Mouse (Mus musculus) embryonic facial prominence, embryonic 11.5 days (tissue): ENCODE data around the gene Tmem132b. TPM values are rescaled to one million over a fixed set of nuclear protein-coding genes. Genes with fewer than 3 reads are reported as not detected.

ENCODE experiments used
- ATAC-seq: fragments of 200-750 bp; cut with Nextera tagmentation; replicated peaks from 2 replicates; pipeline ENCODE4 v1.8.0; 2017; ENCODE audit warnings: low read depth; ENCODE audit not compliant: insufficient number of reproducible peaks, low FRiP score, low TSS enrichment
- DNase-seq: peaks from one replicate; pipeline ENCODE4 v3.0.0-alpha.2; 2015; ENCODE audit warnings: low spot score
- H3K27ac ChIP-seq: fragments of 300-500 bp; sonication (generic); replicated peaks from 2 replicates; pipeline ENCODE4 v1.5.1; 2014; ENCODE audit warnings: mild to moderate bottlenecking, low read depth, low read length, control low read depth
- H3K27me3 ChIP-seq: fragments of 300-500 bp; sonication (generic); 2 replicates; pipeline ENCODE4 v1.6.1; 2014; ENCODE audit warnings: mild to moderate bottlenecking, low read length, moderate library complexity, mixed read lengths; ENCODE audit not compliant: control insufficient read depth, insufficient read depth
- H3K36me3 ChIP-seq: fragments of 300-500 bp; sonication (generic); replicated peaks from 2 replicates; pipeline ENCODE4 v1.6.1; 2014; ENCODE audit warnings: low read depth, mild to moderate bottlenecking, low read length, moderate library complexity, mixed read lengths; ENCODE audit not compliant: control insufficient read depth, insufficient read depth
- H3K4me1 ChIP-seq: fragments of 300-500 bp; sonication (generic); 2 replicates; pipeline ENCODE4 v1.6.1; 2014; ENCODE audit warnings: low read length, mixed read lengths; ENCODE audit not compliant: control insufficient read depth, insufficient read depth
- H3K4me2 ChIP-seq: fragments of 300-500 bp; sonication (generic); 2 replicates; pipeline ENCODE4 v1.6.1; 2014; ENCODE audit warnings: low read depth, mild to moderate bottlenecking, control low read depth, low read length, moderate library complexity
- H3K4me3 ChIP-seq: fragments of 300-500 bp; sonication (generic); 2 replicates; pipeline ENCODE4 v1.5.1; 2014; ENCODE audit warnings: low read depth, low read length, control low read depth
- H3K9ac ChIP-seq: fragments of 300-500 bp; sonication (generic); replicated peaks from 2 replicates; pipeline ENCODE4 v1.6.1; 2014; ENCODE audit warnings: mild to moderate bottlenecking, control low read depth, low read length
- H3K9me3 ChIP-seq: fragments of 300-500 bp; sonication (generic); replicated peaks from 2 replicates; pipeline ENCODE4 v1.6.1; 2016; ENCODE audit warnings: mild to moderate bottlenecking, low read length, inconsistent platforms, mixed read lengths; ENCODE audit not compliant: control insufficient read depth
- WGBS: fragments of 180-500 bp; shearing (Covaris S2); extraction: QIAGEN DNeasy Blood & Tissue Kit; methylation state at CpG from one replicate; pipeline ENCODE4 v1.1.7; 2014; 5-methylcytosine and 5-hydroxymethylcytosine counted together
- polyA plus RNA-seq: library from polyadenylated mRNA; unstranded; fragments of >200 nt; fragmentation: Nextera tagmentation; extraction: Ambion mirVana; gene quantifications from 2 replicates; pipeline ENCODE4 v1.2.1, GENCODE M21; 2014

Gene Tmem132b
- polyA plus RNA-seq, 1 experiment from 2014 or later, result 0.13 TPM

DNA sequence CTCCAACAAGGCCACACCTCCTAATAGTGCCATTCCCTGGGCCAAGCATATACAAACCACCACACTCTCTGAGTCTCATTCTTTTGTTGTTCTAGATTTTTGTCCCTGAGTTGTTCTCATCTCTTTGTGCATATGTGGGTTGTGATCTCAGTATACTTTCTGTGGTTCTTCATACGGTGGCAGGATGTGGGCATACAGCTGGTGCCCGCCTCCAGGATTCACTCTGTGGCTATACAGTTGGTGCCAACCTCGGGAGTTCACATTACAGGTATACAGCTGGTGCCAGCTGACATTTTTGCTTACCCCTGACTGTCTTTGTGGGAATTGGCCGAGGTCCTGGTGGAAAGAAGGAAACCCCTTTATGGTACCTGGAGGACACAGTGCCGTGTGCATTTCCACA is 53.6 kb downstream of the Tmem132b start:
- H3K9ac ChIP-seq, result no peak overlapping the region
- H3K36me3 ChIP-seq, result no peaks in the 10 kb centered on the region
- 88% methylated on average over 5 of the region's 5 CpGs for WGBS
- no peak overlapping the region for H3K4me2 ChIP-seq
- no peak overlapping the region for H3K4me3 ChIP-seq
- no peaks in the 10 kb centered on the region for H3K27me3 ChIP-seq
- no peak for ATAC-seq
- DNase-seq, result no peak
- H3K4me1 ChIP-seq, result peaks cover 2% of the 10 kb centered on the region
- H3K27ac ChIP-seq, result no peak overlapping the region
- no peaks in the 10 kb centered on the region for H3K9me3 ChIP-seq

DNA sequence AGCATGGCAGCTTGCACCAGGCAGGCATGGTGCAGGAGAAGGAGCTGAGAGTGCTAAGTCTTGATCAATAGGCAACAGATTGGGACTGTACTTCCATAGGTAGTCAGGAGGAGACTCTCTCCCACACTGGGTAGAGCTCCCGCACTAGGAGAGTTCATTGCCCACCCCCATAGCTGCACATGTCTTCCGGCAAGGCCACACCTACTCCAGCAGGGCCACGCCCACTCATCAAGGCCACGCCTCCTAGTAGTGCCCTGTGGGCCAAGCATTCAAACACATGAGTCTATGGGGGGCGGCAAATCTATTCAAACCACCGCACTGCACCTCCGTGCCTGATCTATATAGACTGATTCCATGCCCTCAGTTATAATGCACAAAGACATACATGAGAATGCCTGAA is 56.6 kb downstream of the Tmem132b start:
- Histone ChIP-seq H3K4me2 (no peak overlapping the region), H3K36me3 (no peaks in the 10 kb centered on the region), H3K27me3 (no peaks in the 10 kb centered on the region), H3K4me1 (peaks cover 2% of the 10 kb centered on the region), H3K4me3 (no peak overlapping the region), H3K9ac (no peak overlapping the region), H3K27ac (no peak overlapping the region), H3K9me3 (no peaks in the 10 kb centered on the region)
- ATAC-seq (no peak), DNase-seq (no peak)
- WGBS, result 65% methylated on average over 7 of the region's 7 CpGs

- peaks cover 2% of the 10 kb centered on the region for H3K4me1 ChIP-seq
- no peaks in the 10 kb centered on the region for H3K27me3 ChIP-seq
- peak; percentile 71 for ATAC-seq
- peak overlapping the region; percentile 35 for H3K4me3 ChIP-seq
- H3K9ac ChIP-seq, result peak overlapping the region; percentile 51; the same call in 1 of the 2 replicates
- no peaks in the 10 kb centered on the region for H3K36me3 ChIP-seq
- no peaks in the 10 kb centered on the region for H3K9me3 ChIP-seq
- no peak overlapping the region for H3K27ac ChIP-seq
- WGBS, result 5% methylated on average over 18 of the region's 18 CpGs
- H3K4me2 ChIP-seq, result peak overlapping the region; percentile 67
- DNase-seq, result peak; percentile 69
Observed at GRCm38 (mm10) chr5:125588876-125589667, 57.5 kb downstream of the Tmem132b start.

DNA sequence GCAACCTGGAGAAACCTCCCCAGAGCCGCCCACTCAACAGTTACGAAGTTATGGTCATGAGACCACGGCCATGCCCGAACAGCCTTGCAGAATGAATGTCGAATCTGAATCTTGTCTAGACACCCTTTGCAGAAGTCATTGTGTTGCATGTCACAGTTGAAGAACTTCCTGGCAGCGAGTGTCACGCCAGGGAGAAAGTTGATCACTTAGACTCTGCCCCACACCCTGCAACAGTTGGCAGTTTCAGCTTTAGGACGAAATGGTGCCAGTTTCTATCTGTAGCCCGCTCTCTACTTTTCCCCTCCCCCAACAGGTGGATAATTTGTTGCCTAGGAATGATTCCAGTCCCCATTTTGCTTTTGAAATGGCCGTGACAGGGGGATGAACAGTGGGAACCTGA is 66.5 kb downstream of the Tmem132b start:
- Histone ChIP-seq H3K27me3 (no peaks in the 10 kb centered on the region), H3K4me3 (no peak overlapping the region), H3K9me3 (no peaks in the 10 kb centered on the region), H3K4me1 (no peaks in the 10 kb centered on the region), H3K9ac (no peak overlapping the region), H3K4me2 (no peak overlapping the region), H3K27ac (no peak overlapping the region), H3K36me3 (no peaks in the 10 kb centered on the region)
- WGBS, result 85% methylated on average over 10 of the region's 10 CpGs
- ATAC-seq, result no peak
- DNase-seq, result no peak

DNA sequence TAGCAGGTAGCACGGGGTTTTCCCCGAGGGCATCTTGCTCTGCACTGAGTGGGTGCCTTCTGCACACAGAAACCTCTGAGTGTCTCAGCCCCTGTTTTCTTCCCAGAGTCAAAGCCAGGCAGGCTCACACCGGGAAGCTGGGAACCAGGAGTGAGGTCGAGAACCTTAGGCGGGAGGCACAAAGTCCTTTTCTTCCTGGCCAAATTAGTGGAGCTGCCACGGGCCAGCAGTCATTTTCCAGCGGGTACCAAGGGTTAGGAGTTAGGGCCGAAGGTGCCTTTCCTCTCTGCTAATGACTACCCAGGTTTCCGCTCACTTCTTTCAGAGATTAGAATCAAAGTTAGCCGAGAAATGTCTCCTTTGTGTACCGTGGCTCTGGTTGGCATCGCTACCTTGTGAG is 75.6 kb downstream of the Tmem132b start:
- DNase-seq, result no peak
- no peak overlapping the region for H3K9ac ChIP-seq
- no peak overlapping the region for H3K27ac ChIP-seq
- WGBS, result 75% methylated on average over 12 of the region's 12 CpGs
- H3K9me3 ChIP-seq, result no peaks in the 10 kb centered on the region
- no peaks in the 10 kb centered on the region; the same call in 1 of the 2 replicates for H3K27me3 ChIP-seq
- H3K36me3 ChIP-seq, result no peaks in the 10 kb centered on the region
- H3K4me3 ChIP-seq, result no peak overlapping the region
- H3K4me1 ChIP-seq, result no peaks in the 10 kb centered on the region
- ATAC-seq, result no peak
- no peak overlapping the region for H3K4me2 ChIP-seq

DNA sequence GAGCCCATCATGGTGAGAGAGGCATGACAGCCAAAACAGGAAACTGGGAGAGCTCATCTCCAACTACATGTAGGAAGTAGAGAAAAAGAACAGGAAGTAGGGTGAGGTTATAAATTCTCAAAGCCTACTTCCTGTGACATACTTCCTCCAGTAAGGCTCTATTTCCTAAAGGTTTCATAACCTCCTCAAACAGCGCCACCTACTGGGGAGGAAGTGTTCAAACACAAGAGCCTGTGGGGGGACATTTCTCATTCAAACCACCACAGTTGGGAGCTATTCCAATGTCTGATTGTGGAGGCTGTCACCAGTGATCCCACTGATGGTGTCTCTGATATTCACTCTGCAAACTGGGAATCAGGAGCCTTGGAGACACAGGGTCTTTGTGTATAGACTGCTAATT is 78.4 kb downstream of the Tmem132b start:
- H3K9ac ChIP-seq, result no peak overlapping the region
- H3K4me1 ChIP-seq, result no peaks in the 10 kb centered on the region
- no peaks in the 10 kb centered on the region for H3K36me3 ChIP-seq
- H3K4me2 ChIP-seq, result no peak overlapping the region
- H3K4me3 ChIP-seq, result no peak overlapping the region
- no peak for ATAC-seq
- DNase-seq, result no peak
- 72% methylated on average over 1 of the region's 1 CpGs for WGBS
- no peaks in the 10 kb centered on the region; the same call in 1 of the 2 replicates for H3K27me3 ChIP-seq
- no peaks in the 10 kb centered on the region; the same call in 1 of the 2 replicates for H3K9me3 ChIP-seq
- H3K27ac ChIP-seq, result no peak overlapping the region

DNA sequence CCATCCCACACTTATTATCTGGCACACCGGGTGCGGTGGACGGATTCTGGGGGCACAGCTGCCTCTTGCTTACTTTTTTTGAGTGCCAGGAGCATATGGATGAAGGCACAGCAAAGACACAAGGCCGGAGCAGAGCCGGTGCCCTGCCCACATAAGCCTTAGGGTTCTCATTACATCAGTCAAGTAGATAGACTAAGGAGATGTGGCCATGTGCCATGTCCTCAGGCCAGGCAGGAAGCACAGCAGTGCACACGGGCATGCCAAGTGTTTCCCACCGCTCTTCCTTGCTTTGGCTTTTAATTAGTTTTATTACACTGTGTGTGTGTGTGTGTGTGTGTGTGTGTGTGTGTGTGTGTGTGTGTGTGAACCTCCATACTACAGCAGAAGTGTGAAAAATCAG is 80.9 kb downstream of the Tmem132b start:
- no peak overlapping the region for H3K4me2 ChIP-seq
- ATAC-seq (no peak), DNase-seq (no peak)
- no peaks in the 10 kb centered on the region for H3K27me3 ChIP-seq
- H3K4me1 ChIP-seq, result no peaks in the 10 kb centered on the region
- no peak overlapping the region for H3K27ac ChIP-seq
- no peak overlapping the region for H3K9ac ChIP-seq
- no peaks in the 10 kb centered on the region; the same call in 1 of the 2 replicates for H3K9me3 ChIP-seq
- no peaks in the 10 kb centered on the region for H3K36me3 ChIP-seq
- H3K4me3 ChIP-seq, result no peak overlapping the region
- 95% methylated on average over 7 of the region's 7 CpGs for whole genome bisulfite sequencing

DNA sequence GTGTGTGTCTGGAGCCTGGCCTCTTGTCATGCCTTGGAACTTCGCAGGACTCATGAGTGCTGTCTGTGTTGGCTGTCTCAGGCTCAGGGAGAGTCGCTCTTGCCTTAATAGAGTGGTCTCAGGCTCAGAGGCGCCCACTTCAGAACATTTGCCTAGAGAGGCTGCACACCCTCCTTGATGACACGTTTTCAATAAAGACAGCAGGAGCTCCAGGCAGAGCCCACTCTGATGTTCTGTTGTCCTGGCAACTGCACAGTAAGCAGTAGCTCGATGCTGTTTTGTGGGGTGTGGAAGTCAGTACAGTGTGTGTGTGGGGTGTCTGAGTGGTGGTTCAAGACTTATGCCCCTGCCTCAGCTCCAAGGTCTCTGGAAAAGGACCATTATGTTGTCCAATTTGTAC is 81.6 kb downstream of the Tmem132b start:
- no peak for ATAC-seq
- 84% methylated on average over 5 of the region's 5 CpGs for WGBS
- Histone ChIP-seq H3K27me3 (no peaks in the 10 kb centered on the region), H3K4me2 (no peak overlapping the region), H3K4me1 (no peaks in the 10 kb centered on the region), H3K9ac (no peak overlapping the region), H3K27ac (no peak overlapping the region), H3K36me3 (no peaks in the 10 kb centered on the region), H3K9me3 (no peaks in the 10 kb centered on the region; the same call in 1 of the 2 replicates), H3K4me3 (no peak overlapping the region)
- DNase-seq, result no peak
